Mouse (Mus musculus): ENCODE measurements around the gene Rpl29. TPM values are rescaled to one million over a fixed set of nuclear protein-coding genes. Genes with fewer than 3 reads are reported as not detected.

Gene Rpl29
- polyA plus RNA-seq, 1 experiment from 2014 or later: 977 TPM

GRCm38 (mm10) chr9:106451899-106452298 is 22.6 kb downstream of the Rpl29 start:
- Histone ChIP-seq H3K4me1 (replicated peaks; ENCODE audit: control insufficient read depth, insufficient read depth, low read length) (peaks cover 60% of the 10 kb centered on the region), H3K9me3 (ENCODE audit: control insufficient read depth, low read length) (no peaks in the 10 kb centered on the region), H3K27me3 (ENCODE audit: control insufficient read depth, insufficient read depth, low read depth, low read length) (no peaks in the 10 kb centered on the region), H3K9ac (ENCODE audit: low read length) (no peak overlapping the region), H3K27ac (ENCODE audit: low read length) (no peak overlapping the region), H3K36me3 (ENCODE audit: control insufficient read depth, insufficient read depth, low read length) (no peaks in the 10 kb centered on the region), H3K4me3 (ENCODE audit: low read length) (no peak overlapping the region), H3K4me2 (ENCODE audit: low read depth, low read length) (no peak overlapping the region)
- 41% methylated on average over 2 of the region's 2 CpGs for WGBS
- ATAC-seq (ENCODE audit: low read depth): no peak

GRCm38 (mm10) chr9:106452351-106452750 is 23.1 kb downstream of the Rpl29 start:
- no peak for ATAC-seq (ENCODE audit: low read depth)
- Histone ChIP-seq H3K27ac (ENCODE audit: low read length) (no peak overlapping the region), H3K36me3 (ENCODE audit: control insufficient read depth, insufficient read depth, low read length) (no peaks in the 10 kb centered on the region), H3K4me2 (ENCODE audit: low read depth, low read length) (no peak overlapping the region), H3K4me3 (ENCODE audit: low read length) (no peak overlapping the region), H3K9ac (ENCODE audit: low read length) (no peak overlapping the region), H3K4me1 (replicated peaks; ENCODE audit: control insufficient read depth, insufficient read depth, low read length) (peaks cover 62% of the 10 kb centered on the region), H3K9me3 (ENCODE audit: control insufficient read depth, low read length) (no peaks in the 10 kb centered on the region), H3K27me3 (ENCODE audit: control insufficient read depth, insufficient read depth, low read depth, low read length) (no peaks in the 10 kb centered on the region)
- 47% methylated on average over 6 of the region's 6 CpGs for WGBS

GRCm38 (mm10) chr9:106452821-106453220 is 23.6 kb downstream of the Rpl29 start:
- ATAC-seq (ENCODE audit: low read depth): no peak
- Histone ChIP-seq H3K27me3 (ENCODE audit: control insufficient read depth, insufficient read depth, low read depth, low read length) (no peaks in the 10 kb centered on the region), H3K36me3 (ENCODE audit: control insufficient read depth, insufficient read depth, low read length) (no peaks in the 10 kb centered on the region), H3K27ac (ENCODE audit: low read length) (no peak overlapping the region), H3K9me3 (ENCODE audit: control insufficient read depth, low read length) (no peaks in the 10 kb centered on the region), H3K9ac (ENCODE audit: low read length) (peak overlapping the region; percentile 75), H3K4me2 (ENCODE audit: low read depth, low read length) (peak overlapping the region; percentile 88), H3K4me3 (ENCODE audit: low read length) (peak overlapping the region; percentile 70), H3K4me1 (replicated peaks; ENCODE audit: control insufficient read depth, insufficient read depth, low read length) (peaks cover 59% of the 10 kb centered on the region)
- 4% methylated on average over 7 of the region's 7 CpGs for WGBS

- peak within 1 kb of the TSS; percentile 83 for H3K27ac ChIP-seq (ENCODE audit: low read length)
- H3K36me3 ChIP-seq (ENCODE audit: control insufficient read depth, insufficient read depth, low read length): no peaks in the 10 kb centered on the region
- H3K9me3 ChIP-seq (ENCODE audit: control insufficient read depth, low read length): no peaks in the 10 kb centered on the region
- peak within 1 kb of the TSS; percentile 70 for H3K4me3 ChIP-seq (ENCODE audit: low read length)
- peak; percentile 73 for ATAC-seq (ENCODE audit: low read depth)
- WGBS: under 1% methylated on average over 44 of the region's 74 CpGs
- H3K4me1 ChIP-seq (replicated peaks; ENCODE audit: control insufficient read depth, insufficient read depth, low read length): peaks cover 53% of the 10 kb centered on the region
- peak within 1 kb of the TSS; percentile 82 for H3K9ac ChIP-seq (ENCODE audit: low read length)
- peak within 1 kb of the TSS; percentile 88 for H3K4me2 ChIP-seq (ENCODE audit: low read depth, low read length)
- no peaks in the 10 kb centered on the region for H3K27me3 ChIP-seq (ENCODE audit: control insufficient read depth, insufficient read depth, low read depth, low read length)
Measured at GRCm38 (mm10) chr9:106453271-106454070, 24.2 kb downstream of the Rpl29 start, which contains the start of gene Pcbp4. TSS of gene Pcbp4 (plus strand) at chr9:106453291.

GRCm38 (mm10) chr9:106454071-106454761 is 25.0 kb downstream of the Rpl29 start:
- Histone ChIP-seq H3K4me3 (ENCODE audit: low read length) (peak overlapping the region; percentile 70), H3K4me1 (replicated peaks; ENCODE audit: control insufficient read depth, insufficient read depth, low read length) (peaks cover 49% of the 10 kb centered on the region), H3K9ac (ENCODE audit: low read length) (peak overlapping the region; percentile 82), H3K9me3 (ENCODE audit: control insufficient read depth, low read length) (no peaks in the 10 kb centered on the region), H3K36me3 (ENCODE audit: control insufficient read depth, insufficient read depth, low read length) (no peaks in the 10 kb centered on the region), H3K27me3 (ENCODE audit: control insufficient read depth, insufficient read depth, low read depth, low read length) (no peaks in the 10 kb centered on the region), H3K27ac (ENCODE audit: low read length) (peak overlapping the region; percentile 83), H3K4me2 (ENCODE audit: low read depth, low read length) (peak overlapping the region; percentile 88)
- peak; percentile 10 for ATAC-seq (ENCODE audit: low read depth)
- 3% methylated on average over 18 of the region's 20 CpGs for WGBS

- Histone ChIP-seq H3K27ac (ENCODE audit: low read length) (peak overlapping the region; percentile 70), H3K4me1 (replicated peaks; ENCODE audit: control insufficient read depth, insufficient read depth, low read length) (peaks cover 46% of the 10 kb centered on the region), H3K4me2 (ENCODE audit: low read depth, low read length) (peak overlapping the region; percentile 88), H3K27me3 (ENCODE audit: control insufficient read depth, insufficient read depth, low read depth, low read length) (no peaks in the 10 kb centered on the region), H3K4me3 (ENCODE audit: low read length) (peak overlapping the region; percentile 70), H3K9me3 (ENCODE audit: control insufficient read depth, low read length) (no peaks in the 10 kb centered on the region), H3K36me3 (ENCODE audit: control insufficient read depth, insufficient read depth, low read length) (no peaks in the 10 kb centered on the region), H3K9ac (ENCODE audit: low read length) (peak overlapping the region; percentile 82)
- no peak for ATAC-seq (ENCODE audit: low read depth)
- 4% methylated on average over 17 of the region's 17 CpGs for WGBS
Measured at GRCm38 (mm10) chr9:106454888-106455681, 25.8 kb downstream of the Rpl29 start.

- Histone ChIP-seq H3K4me2 (ENCODE audit: low read depth, low read length) (peak overlapping the region; percentile 88), H3K4me1 (replicated peaks; ENCODE audit: control insufficient read depth, insufficient read depth, low read length) (peaks cover 35% of the 10 kb centered on the region), H3K4me3 (ENCODE audit: low read length) (no peak overlapping the region), H3K9ac (ENCODE audit: low read length) (peak overlapping the region; percentile 25), H3K9me3 (ENCODE audit: control insufficient read depth, low read length) (no peaks in the 10 kb centered on the region), H3K36me3 (ENCODE audit: control insufficient read depth, insufficient read depth, low read length) (no peaks in the 10 kb centered on the region), H3K27me3 (ENCODE audit: control insufficient read depth, insufficient read depth, low read depth, low read length) (no peaks in the 10 kb centered on the region), H3K27ac (ENCODE audit: low read length) (peak overlapping the region; percentile 33; the same call in 1 of the 2 replicates)
- ATAC-seq (ENCODE audit: low read depth): peak; percentile 1; the same call in 1 of the 2 replicates
- WGBS: 23% methylated on average over 15 of the region's 15 CpGs
Measured at GRCm38 (mm10) chr9:106456325-106457162, 27.3 kb downstream of the Rpl29 start.

- 49% methylated on average over 9 of the region's 9 CpGs for WGBS
- H3K9ac ChIP-seq (ENCODE audit: low read length): peak overlapping the region; percentile 21; the same call in 1 of the 2 replicates
- H3K27ac ChIP-seq (ENCODE audit: low read length): peak overlapping the region; percentile 33; the same call in 1 of the 2 replicates
- H3K4me1 ChIP-seq (replicated peaks; ENCODE audit: control insufficient read depth, insufficient read depth, low read length): peaks cover 35% of the 10 kb centered on the region
- peaks cover 2% of the 10 kb centered on the region for H3K36me3 ChIP-seq (ENCODE audit: control insufficient read depth, insufficient read depth, low read length)
- H3K4me2 ChIP-seq (ENCODE audit: low read depth, low read length): no peak overlapping the region
- ATAC-seq (ENCODE audit: low read depth): no peak
- no peak overlapping the region for H3K4me3 ChIP-seq (ENCODE audit: low read length)
- no peaks in the 10 kb centered on the region for H3K27me3 ChIP-seq (ENCODE audit: control insufficient read depth, insufficient read depth, low read depth, low read length)
- no peaks in the 10 kb centered on the region for H3K9me3 ChIP-seq (ENCODE audit: control insufficient read depth, low read length)
Measured at GRCm38 (mm10) chr9:106457163-106457559, 27.9 kb downstream of the Rpl29 start.
